Mouse (Mus musculus) testis, postnatal 14 days (tissue): ENCODE measurements around the gene Slc45a3.

ENCODE experiments used
- DNase-seq: peaks from one replicate; pipeline ENCODE4 v3.0.0; 2021; ENCODE audit warnings: low spot score

Gene Slc45a3

DNA sequence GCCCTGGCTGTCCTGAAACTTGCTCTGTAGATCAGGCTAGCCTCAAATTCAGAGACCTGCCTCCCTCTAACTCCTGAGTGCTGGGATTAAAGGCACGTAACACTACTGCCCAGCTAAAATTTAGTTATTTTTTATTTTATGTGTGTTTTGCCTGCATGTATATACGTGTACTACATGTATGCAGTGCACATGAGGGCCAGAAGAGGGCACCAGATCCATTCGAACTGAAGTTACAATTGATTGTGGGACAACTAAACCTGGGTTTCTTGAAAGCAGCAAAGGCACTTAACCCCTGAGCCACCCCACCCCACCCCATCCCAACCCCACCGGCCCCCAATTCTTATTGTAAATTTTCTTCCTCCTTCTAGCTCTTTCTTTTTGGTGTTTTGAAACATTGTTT, 32.3 kb downstream of the Slc45a3 start:
- no peak for DNase-seq

DNA sequence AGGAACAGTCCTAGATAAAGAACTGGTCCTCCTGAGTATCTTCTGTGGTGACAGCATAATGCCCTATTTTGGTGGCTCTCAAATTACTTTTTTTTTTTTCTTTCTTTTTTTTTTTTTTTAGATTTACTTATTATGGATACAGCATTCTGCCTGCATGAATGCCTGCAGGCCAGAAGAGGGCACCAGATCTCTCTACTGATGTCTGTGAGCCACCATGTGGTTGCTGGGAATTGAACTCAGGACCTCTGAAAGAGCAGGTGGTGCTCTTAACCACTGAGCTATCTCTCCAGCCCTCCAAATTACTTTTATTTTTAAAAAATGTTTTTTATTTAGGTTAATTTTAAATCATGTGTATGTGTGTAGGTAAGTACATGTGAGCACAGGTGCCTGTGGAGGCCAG, 37.7 kb downstream of the Slc45a3 start:
- DNase-seq: no peak

DNA sequence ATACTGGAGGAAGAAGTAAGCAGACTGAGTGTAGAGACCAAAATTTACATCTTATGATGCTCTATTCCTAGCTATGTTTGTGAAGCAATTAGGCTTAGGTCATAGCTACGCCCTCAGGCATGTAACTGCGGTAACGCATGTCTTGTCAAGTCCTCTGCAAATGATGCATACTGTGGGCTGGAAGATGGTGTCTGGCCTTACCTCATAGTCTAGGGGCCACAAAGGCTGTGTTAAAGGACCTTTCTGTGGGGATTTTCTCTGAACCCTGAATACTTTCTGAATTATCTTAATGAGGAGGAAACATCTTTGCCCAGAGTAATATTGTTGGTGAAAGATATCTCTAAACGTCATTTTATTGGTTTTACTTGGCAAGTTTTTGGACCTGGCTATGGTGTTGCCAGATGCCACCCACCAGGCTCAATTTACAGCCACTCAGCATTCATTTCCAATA, 39.1 kb downstream of the Slc45a3 start:
- DNase-seq: no peak

DNA sequence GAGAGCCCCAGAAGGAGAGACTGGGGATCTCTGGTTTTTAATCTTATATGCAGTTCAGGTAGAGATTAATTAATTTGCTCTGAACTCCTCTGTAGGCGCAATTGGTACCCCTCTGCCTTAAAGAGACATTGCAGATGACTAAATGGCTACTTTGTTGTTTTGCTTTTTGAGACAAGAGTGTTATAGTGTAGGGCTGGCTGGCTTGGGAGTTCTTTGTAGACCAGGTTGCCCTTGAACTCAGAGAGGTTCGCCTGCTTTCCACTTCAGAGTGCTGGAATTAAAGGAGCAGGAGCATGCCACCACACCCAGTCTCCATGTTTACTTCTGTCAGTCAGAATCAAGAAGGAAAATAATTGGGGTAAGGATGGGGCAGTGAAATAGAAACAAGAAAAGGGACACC, 40.3 kb downstream of the Slc45a3 start:
- no peak for DNase-seq

DNA sequence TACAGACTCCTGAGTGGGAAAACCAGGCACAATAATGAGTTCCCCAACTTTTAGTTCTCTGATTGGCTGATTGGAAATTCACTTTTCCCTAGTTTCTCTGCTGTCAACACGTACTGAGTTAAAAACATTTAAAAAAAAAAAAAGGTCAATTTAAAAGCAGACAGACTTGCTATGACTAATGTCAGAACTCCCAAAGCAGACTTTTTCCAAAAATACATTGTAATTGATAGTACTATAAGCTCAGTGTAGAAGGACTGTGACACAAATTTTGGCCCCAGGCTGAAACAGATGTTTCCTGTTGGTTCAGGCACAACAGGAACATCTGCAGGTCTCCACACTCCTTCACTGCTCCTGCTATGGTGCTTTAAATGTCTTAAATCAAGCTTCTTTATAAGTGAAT, 41.0 kb downstream of the Slc45a3 start:
- DNase-seq: no peak

DNA sequence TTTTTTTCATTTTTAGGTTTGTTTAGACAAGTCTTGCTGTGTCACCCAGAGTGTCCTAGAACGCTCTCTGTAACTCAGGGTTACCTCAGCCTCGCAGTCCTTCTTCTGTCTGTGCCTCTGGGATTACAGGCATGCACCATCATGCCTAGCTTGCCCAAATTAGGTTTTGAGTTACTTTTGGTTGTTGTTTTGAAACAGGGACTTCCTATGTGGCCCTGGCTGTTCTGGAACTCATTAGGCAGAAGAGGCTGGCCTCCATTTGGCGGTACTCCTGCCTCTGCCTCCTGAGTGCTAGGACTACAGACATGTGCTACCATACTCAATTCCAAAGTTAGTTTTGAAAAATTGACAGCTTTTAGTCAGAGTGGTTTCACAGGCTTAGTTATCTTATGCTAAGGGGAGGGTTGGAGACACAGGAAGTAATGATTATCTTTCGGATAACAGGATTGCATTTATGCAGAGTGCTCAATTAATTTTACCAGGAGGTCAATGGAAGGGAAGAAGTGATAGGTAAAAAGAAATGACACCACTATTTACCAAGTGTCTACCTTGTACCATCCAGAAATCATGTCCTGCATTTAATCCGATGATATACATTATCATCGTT, 41.9 kb downstream of the Slc45a3 start:
- no peak for DNase-seq

DNA sequence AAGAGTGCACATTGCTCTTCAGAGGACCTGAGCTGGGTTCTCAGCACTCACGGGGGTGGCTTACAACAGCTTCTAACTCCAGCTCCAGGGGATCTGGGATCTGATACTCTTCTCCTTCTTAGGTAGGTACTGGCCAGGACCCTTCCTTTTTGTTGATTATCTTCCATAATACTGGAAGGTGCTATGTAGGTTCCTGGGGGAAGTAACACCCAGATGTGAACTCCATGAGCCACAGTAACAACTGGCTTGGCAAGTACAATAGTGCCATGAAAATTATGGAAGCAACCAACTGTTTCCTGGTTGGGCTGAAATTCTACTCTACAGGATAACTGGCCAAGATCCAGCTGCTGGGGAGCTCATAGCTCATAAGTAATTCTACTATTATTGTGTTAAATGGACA, 42.7 kb downstream of the Slc45a3 start:
- DNase-seq: no peak

DNA sequence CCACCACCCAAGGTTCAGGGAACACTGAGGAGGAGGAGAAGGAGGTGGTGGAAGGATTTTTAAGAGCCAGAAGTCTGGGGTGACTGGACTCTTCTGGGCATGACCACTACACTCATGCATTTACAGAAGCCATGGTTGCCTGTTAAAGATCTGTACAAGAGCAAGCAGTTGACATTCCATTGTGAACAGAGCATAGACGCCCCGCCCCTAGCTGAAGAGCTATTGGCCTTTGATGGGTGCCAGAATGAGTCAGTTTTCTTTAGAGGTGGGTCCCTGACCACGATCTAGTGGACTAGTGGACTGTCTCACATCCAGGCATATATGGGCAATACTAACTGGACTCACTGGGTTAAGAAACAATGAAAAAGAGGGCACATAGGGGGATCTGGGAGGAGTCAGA, 43.3 kb downstream of the Slc45a3 start:
- no peak for DNase-seq

DNA sequence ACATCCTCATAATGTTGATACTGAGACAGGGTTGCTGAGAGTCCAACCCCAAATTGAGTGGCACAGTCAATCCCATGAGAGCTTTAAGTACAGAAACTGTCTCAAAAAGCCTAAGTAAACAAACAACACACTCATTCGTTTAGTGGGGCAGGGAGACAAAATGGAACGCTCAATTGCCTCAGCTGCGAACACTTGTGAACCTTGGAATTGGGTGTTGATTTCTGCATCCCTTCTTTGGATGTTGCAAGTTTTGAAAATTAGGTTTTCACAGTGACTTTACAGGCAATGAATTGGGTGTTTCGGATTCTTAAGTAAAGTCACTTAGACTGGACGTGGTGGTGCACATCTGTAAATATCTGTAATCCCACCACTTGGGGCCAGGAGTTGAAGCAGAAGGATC, 44.0 kb downstream of the Slc45a3 start:
- no peak for DNase-seq

DNA sequence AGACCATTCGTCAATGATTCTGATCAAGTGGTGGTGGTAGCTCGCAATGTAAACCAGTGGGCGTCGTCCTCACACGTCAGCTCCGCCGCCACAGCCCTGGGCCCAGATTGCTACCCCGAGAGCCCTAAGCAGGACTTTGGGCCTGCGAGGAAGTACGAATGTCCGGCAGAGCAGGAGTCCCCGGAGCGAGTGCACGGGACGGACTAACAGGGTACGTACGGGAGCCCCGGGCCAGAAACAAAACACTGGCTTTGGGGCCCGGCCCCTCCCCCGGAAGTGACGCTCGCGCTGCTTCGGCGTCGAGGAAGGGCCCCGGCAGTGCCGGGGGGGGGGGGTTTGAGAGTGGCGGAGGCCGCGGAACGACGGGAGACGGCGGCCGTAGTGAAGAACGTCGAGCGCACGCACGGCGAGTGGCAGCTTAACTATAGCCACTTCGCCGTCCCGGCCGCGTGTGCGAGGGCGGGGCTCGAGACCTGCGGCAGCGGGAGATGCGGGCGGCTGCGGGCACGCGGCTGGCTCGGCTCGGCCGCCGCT, 44.6 kb downstream of the Slc45a3 start, which contains the start of gene Elk4:
TSS of gene Elk4 (plus strand) at position 326 of the 534 bp plus-strand sequence.
- peak; percentile 90 for DNase-seq

DNA sequence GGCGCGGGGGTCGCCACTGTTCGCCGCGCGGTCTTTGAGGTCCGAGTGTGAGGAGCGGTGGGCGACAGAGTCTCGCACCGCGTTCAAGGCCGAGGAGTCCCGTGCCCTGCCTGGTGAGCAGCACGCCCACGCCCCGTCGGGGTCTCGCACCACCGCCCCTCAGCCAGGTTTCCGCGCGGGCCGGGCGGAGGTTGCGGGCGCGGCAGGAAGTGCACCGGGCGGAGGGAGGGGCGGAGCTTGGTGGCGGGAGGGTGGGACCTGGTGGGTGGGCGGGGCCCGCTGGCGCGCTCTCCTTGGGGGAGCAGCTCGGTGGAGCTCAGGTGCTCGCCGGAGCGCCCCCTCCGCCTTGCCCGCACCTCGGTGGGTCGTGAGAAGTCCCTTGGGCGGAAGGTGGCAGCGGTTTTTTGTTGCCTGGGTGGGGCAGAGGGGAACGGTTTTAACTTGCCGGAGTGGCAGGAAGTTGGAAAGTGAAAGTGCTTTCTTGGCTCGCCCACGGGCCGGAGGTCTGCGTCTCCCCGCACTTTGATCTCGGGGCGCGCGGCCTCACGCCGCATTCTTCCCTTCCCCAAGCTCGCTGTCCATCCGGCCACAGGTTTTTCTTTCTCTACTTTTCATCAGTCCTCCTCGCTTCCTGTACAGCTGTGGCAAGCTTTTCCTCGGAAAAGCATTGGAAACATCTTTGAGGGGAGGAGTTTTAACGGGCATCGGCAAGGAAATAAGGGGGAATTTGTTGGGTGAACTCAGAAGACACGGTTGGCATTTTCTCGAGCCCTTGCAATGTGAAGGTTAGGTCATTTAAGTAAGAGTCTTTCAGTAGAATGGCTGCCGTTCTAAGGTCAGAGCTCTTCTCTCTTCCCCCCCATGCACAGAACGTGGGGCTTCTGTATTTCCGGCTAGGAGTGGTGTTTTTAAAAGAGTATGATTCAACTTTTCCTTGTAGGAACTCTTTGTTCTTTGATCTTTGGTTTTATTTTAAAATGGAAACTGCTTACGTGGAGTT, 45.4 kb downstream of the Slc45a3 start:
- DNase-seq: peak; percentile 89

DNA sequence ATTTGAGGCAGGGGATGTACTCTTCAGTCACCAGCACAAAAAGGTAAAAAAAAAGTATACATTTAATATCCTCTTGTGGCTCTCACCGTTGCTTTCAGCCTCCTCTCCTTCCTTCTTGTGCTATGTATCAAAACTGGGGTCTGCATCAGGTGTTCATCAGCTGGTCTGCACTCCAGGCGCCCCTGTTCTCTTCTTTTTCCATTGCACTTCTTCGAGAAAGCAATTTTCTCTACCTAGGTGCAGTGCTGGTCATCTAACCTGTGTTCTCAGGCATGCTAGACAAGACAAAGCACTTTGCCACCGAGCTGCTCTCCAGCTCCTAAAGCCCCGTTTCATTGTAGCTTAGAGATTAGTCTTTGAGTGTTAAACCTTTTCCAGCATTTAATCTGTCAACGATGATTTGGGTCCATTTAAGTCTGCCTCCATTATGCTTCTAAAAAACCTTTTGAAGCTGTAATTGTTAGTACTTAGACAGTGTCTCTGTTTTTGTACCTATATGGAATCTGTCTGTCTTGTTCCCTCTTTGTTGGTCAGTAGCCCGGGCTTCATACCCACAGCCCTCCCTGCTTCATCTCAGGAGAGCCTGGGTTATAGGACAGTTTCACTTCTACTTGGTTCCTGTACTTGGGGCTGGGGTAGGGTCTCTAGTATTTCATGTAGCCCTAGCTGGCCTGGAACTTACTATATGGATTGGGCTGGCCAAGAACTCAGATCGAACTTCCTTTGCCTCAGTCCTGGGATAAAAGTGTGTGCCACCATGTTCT, 46.3 kb downstream of the Slc45a3 start:
- DNase-seq: no peak

DNA sequence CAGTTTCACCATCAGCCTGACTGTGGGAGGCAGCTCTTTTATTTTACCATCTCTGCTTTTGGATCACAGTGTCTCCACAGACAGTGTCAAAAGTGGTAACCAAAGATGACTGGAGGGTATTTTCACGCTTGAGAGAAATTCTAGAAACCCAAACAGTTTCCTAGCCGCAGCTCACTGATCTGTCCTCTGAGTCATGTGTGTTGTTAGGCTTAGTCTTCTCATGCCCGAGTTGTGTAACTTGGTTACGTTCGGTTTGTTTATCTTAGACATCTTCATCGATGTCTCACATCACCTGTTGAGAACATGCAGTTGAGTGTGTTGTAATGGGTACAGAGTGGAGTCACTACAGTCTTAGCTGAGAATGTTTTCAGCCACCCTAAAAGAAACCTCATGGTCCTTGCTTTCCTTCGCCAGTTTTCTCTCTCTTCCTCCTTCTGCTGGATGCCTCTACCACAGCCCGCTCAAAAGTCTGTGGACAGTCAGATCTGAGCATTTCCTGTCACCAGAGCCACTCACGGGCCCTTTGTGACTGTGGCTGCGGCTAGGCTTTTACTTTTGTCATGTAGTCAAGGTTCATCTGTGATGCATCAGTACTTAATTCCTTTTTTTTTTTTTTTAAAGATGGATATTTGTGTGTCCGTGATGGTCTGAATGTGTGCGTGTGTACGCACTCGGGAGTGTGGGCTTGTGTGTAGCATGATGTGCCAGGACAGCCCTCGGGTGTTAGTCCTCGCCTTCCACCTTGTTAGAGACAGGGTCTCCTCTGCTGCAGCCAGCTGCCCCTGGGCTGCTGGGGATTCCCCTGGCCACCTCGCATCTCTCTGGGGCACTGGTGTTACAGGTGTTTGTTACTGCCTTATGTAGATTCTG, 48.1 kb downstream of the Slc45a3 start:
- no peak for DNase-seq

DNA sequence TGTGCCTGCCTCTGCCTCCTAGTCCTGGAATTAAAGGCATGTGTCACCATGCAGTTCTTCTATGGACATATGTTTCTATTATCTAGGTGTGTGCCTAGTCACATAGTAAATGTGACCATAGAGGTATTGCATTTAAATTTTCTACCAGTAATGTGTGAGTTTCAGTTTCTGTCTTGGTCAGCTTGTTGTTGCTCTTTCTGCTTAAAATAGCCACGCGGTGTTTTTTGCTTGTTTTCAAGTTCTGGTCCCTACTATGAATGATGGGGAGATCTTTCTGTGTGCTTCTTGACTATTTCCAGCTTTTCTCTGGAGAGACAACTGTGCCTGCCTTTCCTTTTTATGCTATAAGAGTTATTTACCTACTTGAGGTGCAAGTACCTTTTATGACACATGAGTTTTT, 49.0 kb downstream of the Slc45a3 start:
- DNase-seq: no peak

DNA sequence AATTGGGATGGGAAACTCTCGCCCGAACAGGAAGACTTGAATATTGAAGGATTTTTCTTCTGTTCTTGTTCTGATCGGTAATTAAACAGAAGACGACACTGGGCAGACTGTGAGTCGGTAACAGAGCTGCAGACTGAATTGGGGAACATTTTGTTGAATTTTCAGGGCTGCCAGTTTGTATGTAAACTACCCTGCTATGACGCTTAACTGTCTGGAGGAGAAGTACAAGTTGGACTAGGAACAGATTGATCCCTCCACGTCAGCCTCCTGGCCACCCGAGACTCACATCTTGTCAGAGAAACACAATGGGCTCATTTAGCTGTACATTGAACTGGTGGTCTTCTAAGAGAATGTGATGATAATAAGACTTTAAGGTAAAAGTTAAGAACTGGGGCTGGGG, 50.1 kb downstream of the Slc45a3 start:
- DNase-seq: no peak

DNA sequence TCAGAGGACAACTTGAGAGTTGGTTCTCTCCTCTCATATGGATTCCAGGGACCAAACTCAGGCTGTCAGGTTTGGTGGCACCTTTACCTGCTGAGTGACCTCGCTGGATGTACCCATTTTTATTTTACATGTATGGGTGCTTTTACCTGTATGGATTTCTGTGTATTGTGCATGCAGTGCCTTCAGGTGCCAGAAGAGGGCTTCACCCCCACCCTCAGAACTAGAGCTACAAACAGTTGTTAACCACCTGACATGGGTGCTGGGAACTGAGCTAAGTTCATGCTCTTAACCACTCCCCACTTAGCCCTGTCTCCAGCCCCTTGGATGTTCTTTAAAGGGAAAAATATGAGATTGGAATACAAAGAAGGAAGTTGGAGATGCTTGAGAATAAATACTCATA, 52.0 kb downstream of the Slc45a3 start:
- DNase-seq: no peak

DNA sequence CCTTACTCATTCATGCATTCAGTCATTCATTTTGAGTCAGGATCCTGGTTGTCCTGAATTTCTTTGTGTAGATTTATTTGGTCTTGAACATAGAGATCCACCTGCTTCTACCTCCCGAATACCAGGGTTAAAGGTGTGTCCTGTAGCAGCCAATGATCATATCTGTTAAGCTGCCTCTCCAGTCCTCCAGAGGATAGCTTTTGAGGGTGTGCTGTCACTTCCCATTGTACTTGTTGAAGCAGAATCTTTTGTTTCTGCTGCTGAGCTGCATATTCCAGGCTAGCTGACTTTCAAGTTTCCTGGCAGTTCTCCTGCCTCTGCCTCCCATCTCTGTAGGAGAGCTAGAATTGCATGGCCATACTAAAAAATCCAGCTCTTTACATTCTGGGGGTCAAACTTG, 53.9 kb downstream of the Slc45a3 start:
- no peak for DNase-seq

DNA sequence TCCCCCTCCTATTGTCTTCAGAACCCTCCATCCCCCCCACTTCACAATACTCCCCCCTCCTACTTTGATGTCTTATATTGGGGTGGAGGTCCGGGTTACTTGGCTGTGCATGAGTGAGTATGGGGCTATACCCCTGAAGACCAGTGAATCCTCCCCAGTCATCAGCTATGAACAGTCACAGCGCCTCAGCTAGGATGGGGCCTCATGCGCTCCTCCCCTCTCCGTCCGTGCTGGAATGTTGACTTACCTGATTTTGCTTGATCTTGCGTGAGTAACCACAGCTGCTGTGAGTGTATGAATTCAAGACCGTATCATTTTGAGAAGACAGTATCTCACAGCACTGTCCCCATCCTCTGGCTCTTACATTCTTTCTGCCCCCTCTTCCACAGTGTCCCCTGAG, 57.1 kb downstream of the Slc45a3 start:
- no peak for DNase-seq

DNA sequence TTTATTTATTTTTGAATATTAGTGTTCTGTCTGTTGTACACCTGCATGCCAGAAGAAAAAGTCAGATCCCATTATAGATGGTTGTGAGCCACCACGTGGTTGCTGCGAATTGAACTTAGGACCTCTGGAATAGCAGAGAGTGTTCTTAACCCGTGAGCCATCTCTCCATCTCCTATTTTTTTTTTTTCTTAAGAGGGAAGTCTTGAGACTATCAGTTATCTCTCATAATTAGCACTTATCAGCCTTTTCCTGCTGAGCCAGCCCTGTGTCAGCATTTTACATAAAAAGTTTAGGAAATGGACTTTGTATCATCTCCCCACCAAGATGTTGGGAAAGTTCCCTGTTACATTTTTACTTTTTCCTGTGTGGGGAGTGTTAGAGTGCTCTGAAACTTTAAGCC, 59.3 kb downstream of the Slc45a3 start:
- no peak for DNase-seq

DNA sequence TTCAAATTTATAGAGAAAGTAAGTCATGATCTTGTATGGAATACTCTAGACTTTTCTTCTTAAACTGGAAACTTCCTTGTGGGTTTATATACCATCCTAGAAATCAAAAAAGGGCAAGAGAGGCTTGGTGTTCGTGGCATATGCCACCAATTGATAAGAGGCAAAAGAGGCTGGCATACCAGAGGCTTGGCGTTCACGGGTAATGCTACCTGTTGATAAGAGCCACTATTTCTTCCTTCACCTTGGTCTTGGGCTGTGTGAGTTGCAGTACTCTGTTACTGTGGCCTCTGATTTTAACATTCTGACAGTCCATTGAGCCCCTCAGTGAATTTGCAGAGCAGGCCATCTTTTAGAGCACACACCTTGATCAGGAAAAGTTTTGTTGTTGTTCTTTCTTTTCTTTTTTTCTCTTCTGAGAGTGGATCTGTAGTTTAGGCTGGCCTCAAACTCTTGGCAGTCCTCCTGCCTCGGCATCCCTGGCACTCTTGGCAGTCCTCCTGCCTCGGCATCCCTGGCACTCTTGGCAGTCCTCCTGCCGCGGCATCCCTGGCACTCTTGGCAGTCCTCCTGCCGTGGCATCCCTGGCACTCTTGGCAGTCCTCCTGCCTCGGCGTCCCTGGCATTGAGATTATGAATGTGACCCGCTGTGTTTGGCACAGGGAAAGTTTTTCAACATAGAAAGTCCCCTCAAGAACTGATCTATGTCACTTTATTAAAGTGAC, 64.3 kb downstream of the Slc45a3 start:
- DNase-seq: no peak

DNA sequence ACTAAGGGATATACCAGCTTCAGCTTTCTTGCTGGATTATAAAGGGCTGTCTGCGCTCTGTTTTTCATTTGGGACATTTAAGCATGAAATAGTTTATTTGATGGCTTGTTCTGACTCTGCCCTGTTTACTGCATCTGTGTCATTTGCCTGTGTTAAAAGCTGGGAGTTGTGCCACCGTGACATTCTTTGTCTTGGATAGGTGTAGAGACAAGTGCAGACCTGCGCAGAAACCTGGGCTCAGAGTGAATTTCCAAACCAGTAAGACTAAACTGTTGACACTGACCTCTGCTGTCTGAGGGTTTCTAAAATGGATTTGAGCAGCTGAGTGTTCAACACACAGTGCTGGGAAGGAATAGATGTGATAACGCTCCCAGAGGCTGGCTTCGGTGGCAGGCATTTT, 65.2 kb downstream of the Slc45a3 start:
- DNase-seq: no peak
